Mouse (Mus musculus) heart, embryonic 16.5 days (tissue): ENCODE measurements around the gene Acvrl1. TPM values are rescaled to one million over a fixed set of nuclear protein-coding genes. Genes with fewer than 3 reads are reported as not detected.

Source experiments
- ATAC-seq: fragments of 200-750 bp; cut with Nextera tagmentation; replicated peaks from 2 replicates; pipeline ENCODE4 v1.8.0; 2017; ENCODE audit warnings: moderate number of reproducible peaks; ENCODE audit not compliant: insufficient read depth, low FRiP score; ENCODE audit errors: extremely low read depth
- H3K27ac ChIP-seq: fragments of 300-500 bp; sonication (generic); 2 replicates; pipeline ENCODE4 v1.5.1; 2014; ENCODE audit warnings: mild to moderate bottlenecking, low read length, control low read depth, moderate library complexity
- H3K27me3 ChIP-seq: fragments of 300-500 bp; sonication (generic); 2 replicates; pipeline ENCODE4 v1.6.1; 2014; ENCODE audit warnings: low read length, mixed read lengths; ENCODE audit not compliant: control insufficient read depth, insufficient read depth
- H3K36me3 ChIP-seq: fragments of 300-500 bp; sonication (generic); 2 replicates; pipeline ENCODE4 v1.6.1; 2014; ENCODE audit not compliant: control insufficient read depth, insufficient read depth
- H3K4me1 ChIP-seq: fragments of 300-500 bp; sonication (generic); 2 replicates; pipeline ENCODE4 v1.6.1; 2014; ENCODE audit warnings: low read length, mixed read lengths; ENCODE audit not compliant: control insufficient read depth, insufficient read depth
- H3K4me2 ChIP-seq: fragments of 300-500 bp; sonication (generic); 2 replicates; pipeline ENCODE4 v1.6.1; 2014; ENCODE audit warnings: low read depth, mild to moderate bottlenecking, control low read depth, low read length
- H3K4me3 ChIP-seq: fragments of 300-500 bp; sonication (generic); 2 replicates; pipeline ENCODE4 v1.5.1; 2014; ENCODE audit warnings: mild to moderate bottlenecking, control low read depth, low read length
- H3K9ac ChIP-seq: fragments of 300-500 bp; sonication (generic); 2 replicates; pipeline ENCODE4 v1.6.1; 2014; ENCODE audit warnings: low read length, control low read depth
- H3K9me3 ChIP-seq: fragments of 300-500 bp; sonication (generic); replicated peaks from 2 replicates; pipeline ENCODE4 v1.6.1; 2016; ENCODE audit warnings: low read length; ENCODE audit not compliant: control insufficient read depth
- WGBS: fragments of 180-500 bp; shearing (Covaris S2); extraction: QIAGEN DNeasy Blood & Tissue Kit; methylation state at CpG from one replicate; pipeline ENCODE4 v1.1.7; 2014; 5-methylcytosine and 5-hydroxymethylcytosine counted together
- polyA plus RNA-seq: library from polyadenylated mRNA; unstranded; fragments of >200 nt; fragmentation: Nextera tagmentation; extraction: Ambion mirVana; gene quantifications from 2 replicates; pipeline ENCODE4 v1.2.1, GENCODE M21; 2015

Gene Acvrl1
- polyA plus RNA-seq = 14.7 and 20.5 TPM in 2 replicates

DNA sequence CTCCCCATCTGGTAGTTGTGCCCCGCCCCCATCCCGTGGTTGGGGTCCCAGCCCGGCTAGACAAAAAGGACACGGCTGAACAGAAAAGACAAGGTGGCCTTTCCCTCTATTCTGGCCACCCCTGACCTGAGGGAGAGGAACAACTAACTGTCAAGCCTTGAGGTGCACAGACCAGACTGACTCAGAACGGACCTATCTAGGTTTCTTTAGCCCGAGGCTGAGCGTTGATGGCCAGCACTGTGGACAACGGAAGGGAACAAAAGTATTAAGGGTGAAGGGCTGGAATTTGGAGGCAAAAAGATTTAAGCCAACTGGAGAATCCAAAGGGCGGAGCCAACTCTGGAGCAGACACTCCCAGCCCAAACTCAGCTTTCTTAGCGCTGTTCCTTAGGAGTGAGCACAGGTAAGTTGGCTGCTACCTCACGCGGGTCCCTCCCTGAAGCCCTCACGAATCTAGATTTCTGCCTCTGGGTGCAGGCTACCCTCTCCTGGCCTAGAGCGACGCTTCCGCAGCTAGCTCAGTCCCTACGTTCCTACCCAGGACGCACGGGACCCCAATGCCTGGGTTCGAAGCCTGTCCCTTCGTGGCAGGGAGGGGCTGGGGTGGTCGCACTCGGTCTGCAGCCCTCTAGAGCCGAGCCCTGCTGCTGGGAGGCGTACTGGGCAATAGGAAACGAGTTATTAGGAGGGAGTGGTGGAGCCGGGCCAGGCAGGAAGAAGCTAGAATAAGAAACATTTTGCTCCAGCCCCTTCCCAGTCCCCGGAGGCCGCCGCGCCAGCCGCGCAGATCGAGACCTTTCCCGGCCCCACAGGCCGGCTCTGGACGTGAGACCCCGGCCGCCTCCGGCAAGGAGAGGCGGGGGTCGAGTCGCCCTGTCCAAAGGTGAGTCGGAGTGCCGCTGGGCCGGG is at the start of gene Acvrl1:
Gene Acvrl1, plus strand, starts transcription at position 342 of the 909 bp plus-strand sequence.
- no peak for ATAC-seq
- H3K27ac ChIP-seq = peak within 1 kb of the TSS; percentile 51
- peak within 1 kb of the TSS; percentile 79 for H3K4me2 ChIP-seq
- H3K4me1 ChIP-seq = peaks cover 32% of the 10 kb centered on the region
- peak within 1 kb of the TSS; percentile 65 for H3K4me3 ChIP-seq
- H3K9me3 ChIP-seq = 0 out of 2 replicates have a peak, but pooled peaks cover 2% of the 10 kb centered on the region
- no peaks in the 10 kb centered on the region for H3K36me3 ChIP-seq
- 4% methylated on average over 46 of the region's 46 CpGs for WGBS
- peaks cover 33% of the 10 kb centered on the region for H3K27me3 ChIP-seq
- H3K9ac ChIP-seq = peak within 1 kb of the TSS; percentile 75

GRCm38 (mm10) chr15:101078731-101079156 is 49.6 kb upstream of the Acvrl1 start:
- peak overlapping the region; percentile 82 for H3K27ac ChIP-seq
- 0 out of 2 replicates have a peak, but pooled peaks cover 3% of the 10 kb centered on the region for H3K4me1 ChIP-seq
- peak overlapping the region; percentile 77 for H3K9ac ChIP-seq
- H3K9me3 ChIP-seq = no peaks in the 10 kb centered on the region
- H3K27me3 ChIP-seq = peaks cover 23% of the 10 kb centered on the region
- peak; percentile 80 for ATAC-seq
- 2% methylated on average over 30 of the region's 30 CpGs for WGBS
- peak overlapping the region; percentile 75 for H3K4me3 ChIP-seq
- peak overlapping the region; percentile 89 for H3K4me2 ChIP-seq
- H3K36me3 ChIP-seq = no peaks in the 10 kb centered on the region

DNA sequence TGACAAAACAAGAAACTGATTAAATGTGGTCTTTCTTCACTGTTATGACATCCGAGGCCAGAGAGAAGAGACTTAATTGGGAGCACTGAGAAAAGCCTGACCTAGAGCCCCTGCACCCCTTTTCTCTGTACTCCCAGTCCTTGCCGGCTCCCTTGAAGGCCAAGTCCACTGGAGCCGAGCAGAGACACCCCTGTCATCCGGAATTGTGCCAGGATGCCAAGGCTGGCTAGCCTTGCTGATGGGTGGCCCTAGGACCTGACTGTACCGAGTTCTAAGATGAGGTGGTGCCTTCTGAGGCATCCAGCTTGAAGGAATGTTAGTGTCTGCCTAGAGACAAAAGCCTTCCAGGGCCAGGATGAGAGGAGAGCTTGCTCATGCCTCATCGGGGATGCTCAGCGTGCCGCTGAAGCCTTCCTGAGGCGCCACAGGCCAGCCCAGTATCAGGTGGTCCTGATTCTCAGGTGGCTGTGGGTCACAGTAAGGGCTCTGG is 48.2 kb upstream of the Acvrl1 start:
- no peak for ATAC-seq
- no peak overlapping the region for H3K9ac ChIP-seq
- H3K4me1 ChIP-seq = 0 out of 2 replicates have a peak, but pooled peaks cover 3% of the 10 kb centered on the region
- H3K36me3 ChIP-seq = no peaks in the 10 kb centered on the region
- H3K4me3 ChIP-seq = no peak overlapping the region
- H3K9me3 ChIP-seq = no peaks in the 10 kb centered on the region
- 85% methylated on average over 9 of the region's 9 CpGs for whole genome bisulfite sequencing
- H3K27me3 ChIP-seq = peaks cover 23% of the 10 kb centered on the region
- H3K4me2 ChIP-seq = no peak overlapping the region
- H3K27ac ChIP-seq = no peak overlapping the region

- WGBS = 71% methylated on average over 7 of the region's 7 CpGs
- no peak for ATAC-seq
- Histone ChIP-seq H3K4me2 (no peak overlapping the region), H3K9me3 (no peaks in the 10 kb centered on the region), H3K4me3 (no peak overlapping the region), H3K27me3 (peaks cover 21% of the 10 kb centered on the region), H3K36me3 (no peaks in the 10 kb centered on the region), H3K9ac (no peak overlapping the region), H3K4me1 (0 out of 2 replicates have a peak, but pooled peaks cover 3% of the 10 kb centered on the region), H3K27ac (no peak overlapping the region)
Measured at GRCm38 (mm10) chr15:101081035-101081548, 47.2 kb upstream of the Acvrl1 start.

DNA sequence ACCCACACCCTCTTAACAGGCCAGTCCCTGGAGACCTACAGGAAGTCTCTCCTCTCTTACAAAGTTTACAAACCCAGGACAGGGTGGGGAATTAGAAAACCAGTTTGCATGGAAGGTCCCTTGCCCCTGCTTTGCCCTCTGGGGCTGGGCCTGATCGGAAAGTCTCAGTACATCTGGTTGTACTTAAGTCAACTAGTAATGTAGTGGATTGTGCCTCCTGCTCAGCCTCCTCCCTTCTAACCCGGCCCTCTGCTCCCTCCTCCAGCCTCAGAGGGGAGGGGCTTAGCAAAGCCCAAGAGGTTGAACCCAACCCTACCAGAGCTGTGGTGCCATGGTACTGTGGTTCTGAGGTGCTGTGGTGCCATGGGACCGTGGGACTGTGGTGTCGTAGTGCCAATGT is 46.1 kb upstream of the Acvrl1 start:
- peaks cover 13% of the 10 kb centered on the region for H3K27me3 ChIP-seq
- no peak overlapping the region for H3K9ac ChIP-seq
- H3K9me3 ChIP-seq = no peaks in the 10 kb centered on the region
- whole genome bisulfite sequencing = 59% methylated on average over 4 of the region's 4 CpGs
- H3K4me1 ChIP-seq = no peaks in the 10 kb centered on the region
- H3K27ac ChIP-seq = no peak overlapping the region
- H3K4me2 ChIP-seq = no peak overlapping the region
- no peak overlapping the region for H3K4me3 ChIP-seq
- no peak for ATAC-seq
- H3K36me3 ChIP-seq = no peaks in the 10 kb centered on the region

GRCm38 (mm10) chr15:101084499-101084898 is 43.8 kb upstream of the Acvrl1 start:
- no peak for ATAC-seq
- no peaks in the 10 kb centered on the region for H3K4me1 ChIP-seq
- H3K4me2 ChIP-seq = no peak overlapping the region
- no peak overlapping the region for H3K27ac ChIP-seq
- no peak overlapping the region for H3K9ac ChIP-seq
- no peaks in the 10 kb centered on the region for H3K36me3 ChIP-seq
- no peaks in the 10 kb centered on the region for H3K9me3 ChIP-seq
- H3K4me3 ChIP-seq = no peak overlapping the region
- 67% methylated on average over 10 of the region's 10 CpGs for WGBS
- peaks cover 10% of the 10 kb centered on the region; the same call in 1 of the 2 replicates for H3K27me3 ChIP-seq

GRCm38 (mm10) chr15:101086451-101086850 is 41.9 kb upstream of the Acvrl1 start:
- ATAC-seq = no peak
- Histone ChIP-seq H3K9me3 (no peaks in the 10 kb centered on the region), H3K27ac (no peak overlapping the region), H3K9ac (no peak overlapping the region), H3K4me1 (no peaks in the 10 kb centered on the region), H3K27me3 (no peaks in the 10 kb centered on the region; the same call in 1 of the 2 replicates), H3K36me3 (no peaks in the 10 kb centered on the region), H3K4me2 (no peak overlapping the region), H3K4me3 (no peak overlapping the region)
- 73% methylated on average over 9 of the region's 9 CpGs for WGBS

- no peaks in the 10 kb centered on the region for H3K4me1 ChIP-seq
- no peak overlapping the region for H3K4me3 ChIP-seq
- H3K36me3 ChIP-seq = no peaks in the 10 kb centered on the region
- no peak overlapping the region for H3K4me2 ChIP-seq
- H3K9me3 ChIP-seq = no peaks in the 10 kb centered on the region
- H3K9ac ChIP-seq = no peak overlapping the region
- ATAC-seq = no peak
- H3K27me3 ChIP-seq = no peaks in the 10 kb centered on the region; the same call in 1 of the 2 replicates
- no peak overlapping the region for H3K27ac ChIP-seq
- 60% methylated on average over 3 of the region's 3 CpGs for WGBS
Measured at GRCm38 (mm10) chr15:101086956-101087355, 41.4 kb upstream of the Acvrl1 start.

DNA sequence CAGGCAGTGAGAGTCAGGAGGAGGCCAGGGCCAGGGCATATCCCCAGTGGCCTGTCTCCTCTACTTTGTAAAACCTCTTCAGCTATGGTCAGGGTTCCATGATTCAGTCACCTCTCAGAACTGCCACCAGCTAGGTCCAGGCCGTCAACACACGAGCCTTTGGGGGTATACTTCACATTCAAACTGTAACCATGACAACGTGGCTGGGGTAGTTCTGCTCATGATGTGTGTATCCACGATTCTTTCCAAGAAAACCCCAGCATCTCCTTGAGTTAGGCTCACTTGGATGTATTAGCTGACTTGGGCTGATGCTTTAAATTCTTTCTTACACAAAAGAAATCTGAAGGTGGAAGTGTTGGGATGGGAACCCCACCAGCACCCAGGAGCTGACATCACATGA is 40.0 kb upstream of the Acvrl1 start:
- ATAC-seq = no peak
- H3K4me3 ChIP-seq = no peak overlapping the region
- no peaks in the 10 kb centered on the region; the same call in 1 of the 2 replicates for H3K27me3 ChIP-seq
- H3K9me3 ChIP-seq = no peaks in the 10 kb centered on the region
- no peaks in the 10 kb centered on the region for H3K4me1 ChIP-seq
- no peak overlapping the region for H3K27ac ChIP-seq
- 69% methylated on average over 4 of the region's 4 CpGs for WGBS
- no peaks in the 10 kb centered on the region for H3K36me3 ChIP-seq
- no peak overlapping the region for H3K9ac ChIP-seq
- no peak overlapping the region for H3K4me2 ChIP-seq
